Mouse (Mus musculus) CD4-positive, CD25-positive, alpha-beta regulatory T cell, adult 9 weeks (primary cell): ENCODE measurements around the gene Ubn1. TPM values are rescaled to one million over a fixed set of nuclear protein-coding genes. Genes with fewer than 3 reads are reported as not detected.

Experiments
- polyA plus RNA-seq: library from polyadenylated mRNA; unstranded; fragments of 100-300 nt; shearing (Covaris generic); gene quantifications from one replicate; pipeline ENCODE4 v1.2.1, GENCODE M21; 2017

Gene Ubn1
- 18.5 TPM for polyA plus RNA-seq

GRCm38 (mm10) chr16:5049774-5050234 is at the start of gene Ubn1, which contains the start of gene Glyr1:
Gene Ubn1, plus strand, starts transcription at chr16:5050057.
Gene Glyr1, minus strand, starts transcription at chr16:5049863.

DNA sequence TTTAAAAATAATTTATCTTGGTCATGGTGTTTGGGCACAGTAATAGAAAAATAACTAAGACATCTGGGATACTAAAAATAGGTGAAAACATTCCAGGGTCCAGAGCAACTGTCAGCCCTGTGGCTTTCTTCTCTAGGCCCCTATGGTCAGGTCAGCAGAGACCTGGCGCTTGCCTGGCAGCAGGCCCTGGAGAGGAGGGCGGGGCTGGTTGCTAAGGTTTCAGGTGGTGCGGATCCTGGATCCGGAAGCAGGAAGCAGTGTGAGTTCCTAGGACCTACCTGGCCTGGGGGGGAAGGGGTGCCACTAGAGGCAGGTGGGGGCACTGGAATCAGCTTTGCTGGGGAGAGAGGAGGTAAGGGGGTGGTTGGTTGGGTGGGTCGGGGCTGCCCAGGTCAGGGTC is 42.8 kb upstream of the Ubn1 start, which contains the start of gene Smim22:
Gene Smim22, plus strand, starts transcription at position 222 of the 400 bp plus-strand sequence.

DNA sequence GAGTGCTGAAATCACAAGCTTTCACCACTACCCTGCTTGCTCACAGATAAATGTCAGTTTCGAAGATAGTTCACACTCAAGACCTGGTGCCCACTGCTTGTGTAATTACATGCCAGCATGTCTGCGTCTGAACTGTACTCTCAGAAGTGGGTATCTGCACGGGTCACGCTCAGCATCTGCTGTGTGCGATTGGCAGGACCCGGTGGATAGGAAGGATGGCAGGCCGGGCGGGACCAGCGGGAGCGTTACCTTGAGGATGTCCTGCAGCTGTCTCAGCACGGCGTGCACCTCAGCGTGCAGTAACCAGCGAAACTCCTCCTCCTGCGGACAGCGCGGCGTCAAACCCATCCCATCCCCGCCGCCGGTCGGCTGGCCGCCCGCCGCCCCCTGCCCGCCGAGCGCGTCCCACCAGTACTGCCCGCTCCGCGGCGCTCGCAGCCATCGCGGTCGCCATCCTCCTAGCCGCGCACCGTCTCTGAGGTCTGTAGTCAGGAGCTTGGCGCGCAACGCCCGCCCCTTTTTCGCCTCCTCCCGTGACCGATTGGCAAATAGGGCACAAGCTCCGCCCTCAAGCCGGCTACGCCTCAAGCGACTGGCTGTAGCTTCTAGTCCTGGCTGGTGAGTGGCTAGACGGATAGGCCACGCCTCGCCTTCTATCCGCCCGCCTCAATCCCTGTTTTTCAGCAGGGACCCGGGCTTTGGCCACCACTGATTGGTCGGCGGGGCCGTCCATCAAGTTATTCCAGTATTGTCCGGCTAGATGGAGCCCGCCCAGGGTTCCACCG is 36.6 kb upstream of the Ubn1 start, which contains the start of gene Rogdi:
Gene Rogdi, minus strand, starts transcription at position 500 of the 785 bp plus-strand sequence.

DNA sequence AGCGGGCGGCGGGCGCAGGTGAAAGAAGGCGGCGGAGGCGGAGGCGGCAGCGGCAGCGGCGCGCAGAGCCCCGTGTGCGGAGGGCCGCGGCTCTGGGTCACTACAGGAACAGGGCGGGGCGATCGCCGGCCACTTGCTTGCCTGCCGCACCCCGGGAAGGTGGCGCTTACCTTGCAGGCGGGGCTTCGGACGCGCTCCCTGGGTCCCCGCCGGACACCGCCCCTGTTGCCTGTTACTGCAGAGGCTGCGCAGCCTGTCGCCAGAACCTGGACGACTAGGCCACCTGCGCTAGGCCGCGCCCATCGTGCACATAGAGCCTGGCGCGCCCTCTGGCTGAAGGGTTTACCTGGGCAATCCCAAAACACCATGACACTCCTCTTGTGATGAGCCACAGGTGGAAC is 82.5 kb downstream of the Ubn1 start, which contains the start of gene Ppl:
Gene Ppl, minus strand, starts transcription at position 21 of the 401 bp plus-strand sequence.

Other genes starting within 250 kb of the Ubn1 start
- gene 4930562C15Rik, start 214.6 kb upstream of the Ubn1 start, polyA plus RNA-seq, result 0.60 TPM
- gene Ubald1, start 169.7 kb upstream of the Ubn1 start, polyA plus RNA-seq, result 55.7 TPM
- 56.5 TPM for gene Mgrn1, start 163.8 kb upstream of the Ubn1 start, polyA plus RNA-seq
- gene Nudt16l1, start 111.3 kb upstream of the Ubn1 start, polyA plus RNA-seq, result 172 TPM
- gene Anks3, start 85.9 kb upstream of the Ubn1 start, polyA plus RNA-seq, result 90.3 TPM
- not detected for gene Sept12, start 52.2 kb upstream of the Ubn1 start, polyA plus RNA-seq
- gene Smim22, start 42.8 kb upstream of the Ubn1 start, polyA plus RNA-seq, result not detected
- 21.6 TPM for gene Rogdi, start 36.5 kb upstream of the Ubn1 start, polyA plus RNA-seq
- gene Glyr1, start 194 bp upstream of the Ubn1 start, polyA plus RNA-seq, result 180 TPM
- 0.10 TPM for gene Ppl, start 82.4 kb downstream of the Ubn1 start, polyA plus RNA-seq
- gene Sec14l5, start 97.1 kb downstream of the Ubn1 start, polyA plus RNA-seq, result not detected
- 9.4 TPM for gene Nagpa, start 154.0 kb downstream of the Ubn1 start, polyA plus RNA-seq
- gene AU021092, start 172.2 kb downstream of the Ubn1 start, polyA plus RNA-seq, result not detected
- gene Alg1, start 183.6 kb downstream of the Ubn1 start, polyA plus RNA-seq, result 22.4 TPM
- 57.7 TPM for gene Eef2kmt, start 205.9 kb downstream of the Ubn1 start, polyA plus RNA-seq